Mouse (Mus musculus) limb, embryonic 15.5 days (tissue): ENCODE results near the gene 9930022D16Rik. TPM values are rescaled to one million over a fixed set of nuclear protein-coding genes. Genes with fewer than 3 reads are reported as not detected.

Source experiments
- ATAC-seq: fragments of 200-750 bp; cut with Nextera tagmentation; 2 replicates; pipeline ENCODE4 v1.8.0; 2017; ENCODE audit warnings: low read depth, moderate TSS enrichment; ENCODE audit not compliant: insufficient number of reproducible peaks, low FRiP score, low TSS enrichment
- H3K27ac ChIP-seq: fragments of 300-500 bp; sonication (generic); 2 replicates; pipeline ENCODE4 v1.5.1; 2015; ENCODE audit warnings: moderate library complexity, mild to moderate bottlenecking, inconsistent platforms
- H3K27me3 ChIP-seq: fragments of 300-500 bp; sonication (generic); 2 replicates; pipeline ENCODE4 v1.6.1; 2015; ENCODE audit warnings: inconsistent platforms
- H3K36me3 ChIP-seq: fragments of 300-500 bp; sonication (generic); 2 replicates; pipeline ENCODE4 v1.6.1; 2015; ENCODE audit warnings: inconsistent platforms
- H3K4me1 ChIP-seq: fragments of 300-500 bp; sonication (generic); 2 replicates; pipeline ENCODE4 v1.6.1; 2015; ENCODE audit warnings: inconsistent platforms
- H3K4me2 ChIP-seq: fragments of 300-500 bp; sonication (generic); 2 replicates; pipeline ENCODE4 v1.6.1; 2015; ENCODE audit warnings: mild to moderate bottlenecking, inconsistent platforms
- H3K4me3 ChIP-seq: fragments of 300-500 bp; sonication (generic); 2 replicates; pipeline ENCODE4 v1.5.1; 2015; ENCODE audit warnings: mild to moderate bottlenecking, inconsistent platforms
- H3K9ac ChIP-seq: fragments of 300-500 bp; sonication (generic); 2 replicates; pipeline ENCODE4 v1.6.1; 2015; ENCODE audit warnings: inconsistent platforms
- H3K9me3 ChIP-seq: fragments of 300-500 bp; sonication (generic); 2 replicates; pipeline ENCODE4 v1.6.1; 2016; ENCODE audit warnings: inconsistent platforms
- WGBS: fragments of 180-500 bp; shearing (Covaris S2); methylation state at CpG from one replicate; pipeline ENCODE4 v1.1.7; 2015; 5-methylcytosine and 5-hydroxymethylcytosine counted together
- polyA plus RNA-seq: library from polyadenylated mRNA; unstranded; fragments of >200 nt; fragmentation: Nextera tagmentation; extraction: Ambion mirVana; gene quantifications from 2 replicates; pipeline ENCODE4 v1.2.1, GENCODE M21; 2015

9930022D16Rik gene
- not detected in 2 replicates for polyA plus RNA-seq

DNA sequence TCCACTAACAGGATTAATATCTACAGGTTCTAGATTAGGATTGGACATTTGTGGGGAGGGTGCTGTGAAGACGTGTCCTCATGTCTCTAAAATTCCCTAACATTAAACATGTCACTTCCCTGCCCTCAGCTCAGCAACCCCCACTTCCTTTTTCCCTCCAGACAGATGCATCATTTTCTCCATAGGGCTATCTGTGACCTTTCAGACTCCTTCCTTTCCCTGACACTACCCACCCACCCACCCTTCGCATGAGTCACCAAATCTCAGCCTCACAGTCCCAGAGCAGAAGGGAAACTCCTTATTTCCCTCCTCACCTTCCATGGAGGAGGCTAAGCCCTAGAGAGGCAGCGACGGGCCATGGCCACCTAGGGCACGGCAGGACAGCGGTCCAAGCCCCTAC, at the start of gene 9930022D16Rik:
9930022D16Rik (plus strand) TSS at position 301 of the 400 bp plus-strand sequence.
- 87% methylated on average over 6 of the region's 6 CpGs for WGBS
- H3K4me3 ChIP-seq = no peak within 1 kb of the TSS
- no peak for ATAC-seq
- H3K27me3 ChIP-seq = no peaks in the 10 kb centered on the region
- H3K9ac ChIP-seq = no peak within 1 kb of the TSS
- no peaks in the 10 kb centered on the region for H3K36me3 ChIP-seq
- H3K9me3 ChIP-seq = no peaks in the 10 kb centered on the region
- no peak within 1 kb of the TSS for H3K4me2 ChIP-seq
- no peak within 1 kb of the TSS for H3K27ac ChIP-seq
- no peaks in the 10 kb centered on the region for H3K4me1 ChIP-seq

DNA sequence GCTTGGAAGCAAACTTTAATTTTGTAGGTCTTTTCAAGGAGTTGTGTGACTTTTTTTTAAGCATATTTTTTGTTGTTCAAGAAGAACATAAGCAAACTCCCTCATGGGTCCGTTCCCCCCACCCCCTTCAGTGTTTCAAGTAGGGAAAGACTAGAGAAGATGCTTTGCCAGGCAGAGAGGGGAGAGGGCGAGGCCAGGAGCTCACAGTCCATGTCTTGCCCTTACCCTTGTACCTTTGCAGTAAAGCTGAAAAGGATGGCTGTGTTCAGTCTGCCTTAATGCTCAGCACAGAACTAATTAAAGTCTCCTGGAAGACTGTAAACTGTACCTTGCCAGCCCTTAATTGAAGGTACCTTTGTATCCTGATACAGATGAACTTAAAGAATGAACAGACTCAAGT, 49.4 kb upstream of the 9930022D16Rik start:
- peak overlapping the region; percentile 91 for H3K4me3 ChIP-seq
- H3K27ac ChIP-seq = no peak overlapping the region
- ATAC-seq = no peak
- no peak overlapping the region for H3K9ac ChIP-seq
- H3K27me3 ChIP-seq = 0 out of 2 replicates have a peak, but pooled peaks cover 4% of the 10 kb centered on the region
- H3K36me3 ChIP-seq = peaks cover 15% of the 10 kb centered on the region
- WGBS = 51% methylated on average over 2 of the region's 2 CpGs
- peaks cover 37% of the 10 kb centered on the region for H3K4me1 ChIP-seq
- H3K9me3 ChIP-seq = no peaks in the 10 kb centered on the region
- peak overlapping the region; percentile 67 for H3K4me2 ChIP-seq

DNA sequence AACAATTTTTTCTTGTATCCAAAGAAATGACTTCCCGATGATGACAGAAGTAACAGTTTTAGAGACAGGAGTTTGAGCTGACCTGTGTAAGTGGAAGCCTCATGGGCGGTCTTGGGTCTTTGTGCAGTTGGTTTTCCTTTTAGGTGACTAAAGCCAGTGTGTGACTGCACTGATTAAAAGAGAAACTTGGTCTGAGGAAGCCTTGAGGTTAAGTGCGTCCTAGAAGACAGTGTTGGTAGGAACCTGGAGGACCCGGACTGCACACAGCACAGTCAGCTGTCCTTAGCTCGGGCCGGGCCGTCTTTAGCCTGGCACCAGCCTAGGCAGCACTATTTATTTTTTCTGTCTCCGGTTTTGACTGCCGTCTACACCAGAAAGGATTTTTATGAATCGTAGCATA, 48.8 kb upstream of the 9930022D16Rik start:
- H3K4me1 ChIP-seq = peaks cover 37% of the 10 kb centered on the region
- ATAC-seq = no peak
- peaks cover 20% of the 10 kb centered on the region for H3K36me3 ChIP-seq
- H3K9ac ChIP-seq = 0 out of 2 replicates have a peak overlapping the region, but pooled peaks have one; percentile 4
- peak overlapping the region; percentile 67; the same call in 1 of the 2 replicates for H3K4me2 ChIP-seq
- 0 out of 2 replicates have a peak, but pooled peaks cover 4% of the 10 kb centered on the region for H3K27me3 ChIP-seq
- no peak overlapping the region; the same call in 1 of the 2 replicates for H3K4me3 ChIP-seq
- no peak overlapping the region for H3K27ac ChIP-seq
- WGBS = 74% methylated on average over 10 of the region's 10 CpGs
- H3K9me3 ChIP-seq = no peaks in the 10 kb centered on the region

DNA sequence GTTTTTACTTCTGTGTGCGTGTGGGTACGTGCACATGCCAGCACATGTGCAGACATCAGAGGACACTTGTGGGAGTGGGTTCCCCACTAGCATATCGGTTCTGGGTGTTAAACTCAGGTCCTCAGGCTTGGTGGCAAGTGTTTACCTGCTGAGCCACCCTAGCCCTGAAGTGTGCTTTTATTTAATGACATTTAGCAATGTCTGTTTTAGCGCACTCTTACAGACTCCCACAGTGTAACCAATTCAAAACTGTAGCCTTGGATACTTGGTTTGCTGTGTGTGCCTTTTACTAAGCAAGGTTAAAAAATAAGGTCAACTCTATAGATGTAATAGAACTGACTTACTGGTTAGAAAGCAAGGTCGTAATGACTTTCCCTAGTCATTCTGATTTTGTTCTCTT, 47.9 kb upstream of the 9930022D16Rik start:
- peaks cover 20% of the 10 kb centered on the region for H3K36me3 ChIP-seq
- 88% methylated on average over 5 of the region's 5 CpGs for WGBS
- no peak overlapping the region for H3K4me2 ChIP-seq
- no peaks in the 10 kb centered on the region for H3K27me3 ChIP-seq
- H3K9ac ChIP-seq = no peak overlapping the region
- no peak for ATAC-seq
- H3K27ac ChIP-seq = no peak overlapping the region
- H3K4me1 ChIP-seq = peaks cover 37% of the 10 kb centered on the region
- H3K9me3 ChIP-seq = no peaks in the 10 kb centered on the region
- H3K4me3 ChIP-seq = no peak overlapping the region

DNA sequence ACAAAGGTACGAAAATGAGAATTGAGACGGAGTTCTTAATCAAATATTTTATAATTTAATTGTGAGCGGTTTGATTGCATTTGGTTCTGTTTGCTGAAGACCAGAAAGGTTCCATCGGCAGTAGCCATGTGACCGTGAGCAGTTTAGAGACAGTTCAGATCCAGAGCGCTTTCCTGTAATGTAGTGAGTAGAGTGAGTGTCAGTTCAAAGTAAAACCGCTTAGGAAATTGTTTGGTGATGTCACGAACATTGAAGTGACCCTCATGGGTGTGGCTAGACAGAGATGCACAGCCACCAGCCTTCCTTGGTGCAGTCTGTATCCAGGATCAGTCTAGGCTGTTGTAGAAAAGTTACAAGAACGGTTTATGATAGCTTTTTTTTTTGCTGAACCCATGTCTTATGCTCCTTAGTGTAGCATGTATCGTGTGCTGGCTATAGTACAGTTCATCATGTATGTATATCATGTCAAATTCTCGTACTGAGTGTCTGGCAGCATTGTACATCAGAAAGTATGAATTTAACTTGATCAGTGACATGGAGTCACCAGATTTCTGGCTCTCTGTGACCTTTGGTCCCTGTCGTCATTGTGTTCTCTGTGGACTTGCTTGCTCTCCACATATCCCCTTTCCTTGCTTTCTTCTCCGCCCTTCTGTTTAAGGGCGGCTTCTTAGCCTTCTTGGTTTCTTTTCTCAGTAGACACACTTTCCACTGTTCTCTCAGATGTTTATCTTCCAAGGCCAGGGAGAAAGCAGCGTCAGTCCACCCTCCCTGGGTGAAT, 46.7 kb upstream of the 9930022D16Rik start:
- 83% methylated on average over 15 of the region's 15 CpGs for WGBS
- Histone ChIP-seq H3K4me3 (no peak overlapping the region), H3K27me3 (no peaks in the 10 kb centered on the region), H3K36me3 (peaks cover 20% of the 10 kb centered on the region), H3K9ac (no peak overlapping the region), H3K4me2 (no peak overlapping the region), H3K9me3 (no peaks in the 10 kb centered on the region), H3K4me1 (peaks cover 30% of the 10 kb centered on the region), H3K27ac (no peak overlapping the region)
- ATAC-seq = no peak

DNA sequence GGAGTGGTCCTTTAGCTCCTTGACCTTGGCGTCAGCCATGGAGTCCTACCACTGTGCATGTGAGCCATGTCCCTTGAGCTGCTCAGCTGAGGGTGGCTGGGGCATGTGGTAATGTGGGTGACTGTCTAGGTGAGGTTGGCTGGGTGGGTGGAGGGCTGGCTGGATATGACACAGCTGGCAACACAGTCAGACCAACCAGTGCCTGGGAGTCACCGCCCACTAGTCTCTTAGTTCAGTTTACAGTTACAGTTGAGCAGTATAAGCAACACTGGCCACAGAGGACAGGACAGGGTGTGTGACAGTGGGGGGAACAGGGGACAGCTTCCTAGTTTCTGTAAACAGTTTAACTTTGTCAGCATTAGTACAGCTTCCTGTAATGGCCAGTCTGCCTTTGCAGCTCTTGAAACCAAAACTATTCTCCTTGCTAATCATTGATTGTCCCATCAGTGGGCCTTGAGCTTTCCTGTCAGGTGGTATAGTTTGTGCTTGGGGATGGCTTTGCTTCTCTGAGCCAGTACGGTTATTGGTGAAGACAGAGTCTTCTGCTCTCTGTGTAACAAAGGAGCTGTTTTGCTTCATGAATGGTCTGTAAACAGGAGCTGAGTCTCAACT, 44.6 kb upstream of the 9930022D16Rik start:
- Histone ChIP-seq H3K4me1 (peaks cover 27% of the 10 kb centered on the region), H3K9me3 (no peaks in the 10 kb centered on the region), H3K4me3 (no peak overlapping the region), H3K9ac (no peak overlapping the region), H3K4me2 (no peak overlapping the region), H3K36me3 (peaks cover 25% of the 10 kb centered on the region), H3K27me3 (no peaks in the 10 kb centered on the region), H3K27ac (no peak overlapping the region)
- ATAC-seq = no peak
- 92% methylated on average over 3 of the region's 3 CpGs for WGBS

DNA sequence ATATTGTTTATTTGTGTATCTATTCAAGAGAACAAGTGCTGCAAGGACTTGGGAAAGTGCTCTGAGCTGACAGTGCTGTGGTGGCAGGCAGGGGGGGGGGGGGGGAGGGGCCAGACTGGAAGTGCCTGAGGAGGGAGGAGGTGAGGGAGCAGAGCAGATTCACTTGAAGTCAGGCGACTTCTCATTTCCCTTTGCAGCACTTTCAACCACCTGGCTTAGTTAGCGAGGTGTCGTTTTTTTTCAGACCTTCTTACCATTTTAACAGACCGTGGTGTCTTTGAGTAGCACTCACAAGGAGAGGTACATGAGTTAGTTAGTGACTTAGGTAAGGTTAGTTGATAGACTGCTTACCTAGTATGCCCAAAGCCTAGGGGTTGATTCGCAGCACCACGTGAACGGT, 38.3 kb upstream of the 9930022D16Rik start:
- peaks cover 5% of the 10 kb centered on the region; the same call in 1 of the 2 replicates for H3K36me3 ChIP-seq

DNA sequence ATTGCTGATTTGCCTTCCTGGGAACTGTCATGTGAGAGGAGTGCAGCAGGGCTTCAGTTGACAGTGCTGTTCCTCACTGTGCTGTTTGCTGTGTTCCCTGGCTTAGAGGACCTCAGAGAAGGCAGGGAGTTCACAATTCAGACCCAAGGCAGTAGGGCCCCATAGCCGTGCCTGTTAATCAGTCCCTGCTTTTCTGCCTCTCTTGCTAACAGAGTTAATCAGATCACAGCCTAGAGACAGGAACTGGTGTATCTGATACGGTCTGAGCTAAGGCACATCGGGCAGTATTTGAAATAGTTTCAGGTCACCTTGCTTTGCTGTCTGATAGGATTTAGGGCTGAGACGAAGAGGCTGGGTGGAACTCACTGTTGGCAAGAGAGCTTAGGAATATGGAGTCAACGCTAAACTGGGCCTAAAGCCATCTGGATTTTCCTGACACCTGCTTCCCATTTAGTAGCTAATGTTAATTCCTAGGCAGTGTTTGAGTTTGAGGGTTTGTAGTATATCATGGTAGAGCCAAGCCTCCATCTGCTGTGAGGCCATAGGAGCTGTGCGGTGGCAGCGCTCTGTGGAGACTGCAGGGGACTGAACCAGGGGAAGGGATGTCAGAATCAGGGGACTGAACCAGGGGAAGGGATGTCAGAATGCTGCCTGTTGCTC, 37.1 kb upstream of the 9930022D16Rik start:
- Histone ChIP-seq H3K9ac (no peak overlapping the region), H3K4me1 (peaks cover 23% of the 10 kb centered on the region), H3K36me3 (peaks cover 5% of the 10 kb centered on the region; the same call in 1 of the 2 replicates), H3K27ac (peak overlapping the region; percentile 64), H3K4me3 (no peak overlapping the region), H3K9me3 (no peaks in the 10 kb centered on the region), H3K27me3 (no peaks in the 10 kb centered on the region), H3K4me2 (0 out of 2 replicates have a peak overlapping the region, but pooled peaks have one; percentile 8)
- WGBS = 21% methylated on average over 7 of the region's 7 CpGs
- ATAC-seq = no peak; the same call in 1 of the 2 replicates

More for the DNA sequence above, 38.3 kb upstream of the 9930022D16Rik start:
- no peak overlapping the region for H3K4me2 ChIP-seq
- no peaks in the 10 kb centered on the region for H3K27me3 ChIP-seq
- H3K4me1 ChIP-seq = peaks cover 23% of the 10 kb centered on the region
- no peak for ATAC-seq
- no peak overlapping the region for H3K4me3 ChIP-seq
- no peak overlapping the region for H3K27ac ChIP-seq
- WGBS = 65% methylated on average over 7 of the region's 7 CpGs
- H3K9me3 ChIP-seq = no peaks in the 10 kb centered on the region
- H3K9ac ChIP-seq = no peak overlapping the region

DNA sequence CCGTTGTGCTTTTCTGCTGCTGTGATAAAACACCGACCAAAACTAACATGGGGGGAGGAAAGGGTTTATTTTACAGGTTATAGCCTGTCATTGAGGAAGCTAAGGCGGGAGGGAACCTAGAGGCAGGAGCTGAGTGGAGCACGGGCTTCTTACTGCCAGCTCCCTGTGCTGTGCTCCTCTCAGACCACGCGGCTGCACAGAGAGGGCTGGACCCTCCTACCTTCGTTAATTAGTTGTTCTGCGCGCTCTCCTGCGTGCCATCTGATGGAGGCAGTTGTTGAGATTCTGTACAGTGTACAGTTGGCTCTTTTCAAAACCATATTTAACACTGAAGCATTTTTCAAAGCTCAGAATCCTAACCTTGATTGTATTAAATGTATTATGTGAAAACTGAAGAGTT, 36.2 kb upstream of the 9930022D16Rik start:
- H3K9ac ChIP-seq = no peak overlapping the region
- no peak overlapping the region for H3K4me3 ChIP-seq
- H3K27me3 ChIP-seq = no peaks in the 10 kb centered on the region
- H3K4me2 ChIP-seq = 0 out of 2 replicates have a peak overlapping the region, but pooled peaks have one; percentile 8
- peaks cover 23% of the 10 kb centered on the region for H3K4me1 ChIP-seq
- 29% methylated on average over 10 of the region's 10 CpGs for WGBS
- H3K27ac ChIP-seq = no peak overlapping the region
- no peaks in the 10 kb centered on the region for H3K9me3 ChIP-seq
- H3K36me3 ChIP-seq = peaks cover 5% of the 10 kb centered on the region; the same call in 1 of the 2 replicates
- no peak for ATAC-seq

DNA sequence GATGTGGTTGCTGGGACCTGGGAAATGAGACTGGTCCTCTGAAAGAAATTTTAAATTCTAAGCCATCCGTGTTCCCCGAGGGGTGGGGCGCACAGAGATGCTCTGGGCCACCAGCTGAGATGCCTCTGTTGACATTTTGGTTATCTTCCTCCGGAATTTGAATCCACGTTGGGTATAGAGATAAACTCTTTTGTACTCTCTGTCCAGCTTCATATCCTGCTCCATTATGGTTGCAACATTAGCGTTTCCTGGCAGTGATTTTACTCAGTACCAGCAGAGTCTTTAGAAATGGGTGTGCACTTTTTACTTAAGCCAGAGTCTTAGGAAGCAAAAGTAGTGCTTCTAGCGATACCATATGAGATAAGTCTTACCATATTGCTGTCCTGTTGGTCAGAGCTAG, 35.7 kb upstream of the 9930022D16Rik start:
- H3K9ac ChIP-seq = no peak overlapping the region
- H3K4me3 ChIP-seq = no peak overlapping the region
- no peak overlapping the region for H3K4me2 ChIP-seq
- peaks cover 23% of the 10 kb centered on the region for H3K4me1 ChIP-seq
- H3K36me3 ChIP-seq = peaks cover 5% of the 10 kb centered on the region; the same call in 1 of the 2 replicates
- no peak for ATAC-seq
- H3K27me3 ChIP-seq = no peaks in the 10 kb centered on the region
- 65% methylated on average over 7 of the region's 7 CpGs for WGBS
- no peak overlapping the region for H3K27ac ChIP-seq
- no peaks in the 10 kb centered on the region for H3K9me3 ChIP-seq

DNA sequence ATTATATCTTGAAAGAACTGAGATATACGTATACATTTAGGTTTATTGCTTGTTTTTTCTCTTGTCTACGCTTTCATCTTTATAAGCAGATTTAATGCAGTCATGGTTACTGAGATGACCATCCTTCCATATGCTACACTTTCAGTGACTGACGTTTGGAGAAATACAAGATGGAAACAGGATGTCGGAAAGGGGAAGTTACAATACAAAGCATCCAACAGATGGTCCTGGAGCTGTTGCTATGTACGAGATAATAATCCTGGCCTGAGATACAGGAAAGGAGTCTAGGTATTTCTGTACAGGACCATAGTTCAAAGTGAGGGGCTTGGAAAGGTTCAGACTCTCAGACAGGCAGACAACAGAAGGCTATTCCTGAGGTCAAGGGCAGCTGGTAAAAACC, 33.1 kb upstream of the 9930022D16Rik start:
- Histone ChIP-seq H3K9me3 (no peaks in the 10 kb centered on the region), H3K36me3 (no peaks in the 10 kb centered on the region), H3K4me2 (no peak overlapping the region), H3K27ac (no peak overlapping the region), H3K4me1 (peaks cover 23% of the 10 kb centered on the region), H3K4me3 (no peak overlapping the region), H3K27me3 (no peaks in the 10 kb centered on the region), H3K9ac (no peak overlapping the region)
- no peak for ATAC-seq
- 74% methylated on average over 5 of the region's 5 CpGs for WGBS
